In genomic region chr6:94715645-94715940, GRCm38 (mm10) we compare ENCODE assay signal across 27 mouse cellular contexts. TPM values are rescaled to one million over a fixed set of nuclear protein-coding genes. Genes with fewer than 3 reads are reported as not detected.
DNase-seq lines count a peak whose midpoint lies in the region; ATAC-seq and TF ChIP-seq lines count a peak whose summit lies in the region.
"Had no signal": no experiment of that assay in that cellular context is flagged by ENCODE, and none has a peak within 500 bp of the region (broad histone marks: within the 10 kb centered on the region; RNA-seq: fewer than 3 reads in every experiment).

No protein-coding gene starts in this region.

- no peaks in the 10 kb centered on the region for H3K27me3 ChIP-seq in kidney, embryonic 15.5 days
- H3K27me3 ChIP-seq in forebrain, embryonic 11.5 days (ENCODE audit: control insufficient read depth, insufficient read depth, low read length), result no peaks in the 10 kb centered on the region
- no peaks in the 10 kb centered on the region for H3K27me3 ChIP-seq in forebrain, embryonic 16.5 days (replicated peaks; ENCODE audit: control insufficient read depth, insufficient read depth, low read length)
- 0 out of 2 replicates have a peak, but pooled peaks cover 3% of the 10 kb centered on the region for H3K27me3 ChIP-seq in limb, embryonic 12.5 days
- no peaks in the 10 kb centered on the region for H3K27me3 ChIP-seq in cerebellum, adult 2 months (ENCODE audit: control insufficient read depth, insufficient read depth, low read length)
- no peaks in the 10 kb centered on the region for H3K27me3 ChIP-seq in hindbrain, embryonic 12.5 days
- H3K27me3 ChIP-seq: embryonic facial prominence, embryonic 12.5 days; heart, embryonic 15.5 days; hindbrain, embryonic 13.5 days had no signal

- no peak overlapping the region for H3K27ac ChIP-seq in kidney, embryonic 15.5 days
- H3K27ac ChIP-seq in forebrain, embryonic 11.5 days (ENCODE audit: low read depth, low read length), result no peak overlapping the region
- H3K27ac ChIP-seq in forebrain, embryonic 16.5 days (ENCODE audit: low read length), result no peak overlapping the region
- peak overlapping the region; percentile 75 for H3K27ac ChIP-seq in limb, embryonic 12.5 days
- H3K27ac ChIP-seq in cerebellum, adult 2 months (ENCODE audit: insufficient read depth, low read length), result no peak overlapping the region
- no peak overlapping the region for H3K27ac ChIP-seq in hindbrain, embryonic 12.5 days
- H3K27ac ChIP-seq: embryonic facial prominence, embryonic 12.5 days; heart, embryonic 15.5 days; hindbrain, embryonic 13.5 days; liver, embryonic 12.5 days had no signal

- no peak for ATAC-seq in kidney, embryonic 15.5 days (replicated peaks; ENCODE audit: low FRiP score)
- ATAC-seq in forebrain, embryonic 11.5 days (replicated peaks; ENCODE audit: low FRiP score), result 0 out of 2 replicates have a peak, but pooled peaks have one; percentile 32
- ATAC-seq in forebrain, embryonic 16.5 days, result no peak
- ATAC-seq in limb, embryonic 12.5 days (ENCODE audit: insufficient number of reproducible peaks, insufficient read depth, low FRiP score, low TSS enrichment, low read depth), result peak; percentile 70
- no peak for ATAC-seq in hindbrain, embryonic 12.5 days (ENCODE audit: low FRiP score)
- ATAC-seq: intestine, embryonic 16.5 days; liver, embryonic 12.5 days had no signal

- no peak for TF ChIP-seq CTCF in cerebellum, adult 2 months (IDR thresholded peaks at IDR 0.05; ENCODE audit: borderline replicate concordance, insufficient read depth, low read depth, low read length)

- no peak overlapping the region for H3K9ac ChIP-seq in kidney, embryonic 15.5 days
- no peak overlapping the region for H3K9ac ChIP-seq in forebrain, embryonic 11.5 days (ENCODE audit: low read length)
- no peak overlapping the region for H3K9ac ChIP-seq in forebrain, embryonic 16.5 days (replicated peaks; ENCODE audit: low read depth, low read length)
- H3K9ac ChIP-seq in limb, embryonic 12.5 days (replicated peaks), result no peak overlapping the region
- H3K9ac ChIP-seq in hindbrain, embryonic 12.5 days, result no peak overlapping the region
- H3K9ac ChIP-seq: embryonic facial prominence, embryonic 12.5 days; heart, embryonic 15.5 days; hindbrain, embryonic 13.5 days; liver, embryonic 12.5 days; liver, postnatal 0 days had no signal

- H3K4me3 ChIP-seq in kidney, embryonic 15.5 days (replicated peaks), result no peak overlapping the region
- no peak overlapping the region for H3K4me3 ChIP-seq in forebrain, embryonic 11.5 days (ENCODE audit: low read depth, low read length)
- H3K4me3 ChIP-seq in forebrain, embryonic 16.5 days (replicated peaks; ENCODE audit: low read length), result no peak overlapping the region
- H3K4me3 ChIP-seq in limb, embryonic 12.5 days (replicated peaks), result no peak overlapping the region
- no peak overlapping the region for H3K4me3 ChIP-seq in cerebellum, adult 2 months (replicated peaks; ENCODE audit: insufficient read depth, low read depth, low read length)
- no peak overlapping the region for H3K4me3 ChIP-seq in hindbrain, embryonic 12.5 days
- H3K4me3 ChIP-seq: embryonic facial prominence, embryonic 12.5 days; heart, embryonic 15.5 days; hindbrain, embryonic 13.5 days; liver, embryonic 12.5 days; megakaryocyte, embryonic 14.5 days had no signal

- no peak for TF ChIP-seq POLR2A in cerebellum, adult 2 months (IDR thresholded peaks at IDR 0.05; ENCODE audit: borderline replicate concordance, insufficient read depth, low read length)

- H3K9me3 ChIP-seq in kidney, embryonic 15.5 days (replicated peaks), result no peaks in the 10 kb centered on the region
- H3K9me3 ChIP-seq in forebrain, embryonic 11.5 days (ENCODE audit: control insufficient read depth, low read length), result no peaks in the 10 kb centered on the region
- H3K9me3 ChIP-seq in forebrain, embryonic 16.5 days (ENCODE audit: control insufficient read depth, low read length), result no peaks in the 10 kb centered on the region
- H3K9me3 ChIP-seq in limb, embryonic 12.5 days, result no peaks in the 10 kb centered on the region
- no peaks in the 10 kb centered on the region for H3K9me3 ChIP-seq in hindbrain, embryonic 12.5 days (replicated peaks)
- H3K9me3 ChIP-seq: embryonic facial prominence, embryonic 12.5 days; G1E; heart, embryonic 15.5 days; hindbrain, embryonic 13.5 days; liver, embryonic 12.5 days; megakaryocyte, embryonic 14.5 days had no signal

- DNase-seq in kidney, postnatal 36 days, result no peak
- DNase-seq in forebrain, embryonic 11.5 days (ENCODE audit: low spot score), result no peak
- no peak for DNase-seq in thymus, postnatal 4 days
- no peak for DNase-seq in cerebellum, adult 2 months
- DNase-seq: adrenal gland, adult 8-10 months; cerebellum, adult 8-10 months; cerebellum, postnatal 25 days; gastrocnemius, postnatal 10 days; heart, postnatal 36 days; kidney, adult 8-10 months; kidney, postnatal 25 days; left cerebral cortex, postnatal 4 days; liver, postnatal 0 days; lung, postnatal 4 days; midbrain, embryonic 14.5 days; right cerebral cortex, postnatal 4 days had no signal

- peaks cover 26% of the 10 kb centered on the region for H3K4me1 ChIP-seq in kidney, embryonic 15.5 days
- H3K4me1 ChIP-seq in forebrain, embryonic 11.5 days (replicated peaks; ENCODE audit: control insufficient read depth, insufficient read depth, low read length), result peaks cover 3% of the 10 kb centered on the region; the same call in 1 of the 2 replicates
- peaks cover 17% of the 10 kb centered on the region for H3K4me1 ChIP-seq in forebrain, embryonic 16.5 days (replicated peaks; ENCODE audit: control insufficient read depth, insufficient read depth, low read length)
- peaks cover 35% of the 10 kb centered on the region for H3K4me1 ChIP-seq in limb, embryonic 12.5 days (replicated peaks)
- no peaks in the 10 kb centered on the region for H3K4me1 ChIP-seq in cerebellum, adult 2 months (ENCODE audit: control insufficient read depth, insufficient read depth, low read length)
- no peaks in the 10 kb centered on the region for H3K4me1 ChIP-seq in hindbrain, embryonic 12.5 days
- H3K4me1 ChIP-seq: hindbrain, embryonic 13.5 days; liver, embryonic 12.5 days; megakaryocyte, embryonic 14.5 days had no signal

- WGBS in kidney, embryonic 15.5 days, result 7% methylated on average over 4 of the region's 4 CpGs
- 15% methylated on average over 4 of the region's 4 CpGs for WGBS in forebrain, embryonic 11.5 days
- 4% methylated on average over 4 of the region's 4 CpGs for WGBS in forebrain, embryonic 16.5 days
- 4% methylated on average over 4 of the region's 4 CpGs for WGBS in limb, embryonic 12.5 days
- 51% methylated on average over 4 of the region's 4 CpGs for WGBS in cerebellum, adult 2 months
- WGBS in hindbrain, embryonic 12.5 days, result 45% methylated on average over 4 of the region's 4 CpGs

- 0 out of 2 replicates have a peak overlapping the region, but pooled peaks have one; percentile 17 for H3K4me2 ChIP-seq in kidney, embryonic 15.5 days
- H3K4me2 ChIP-seq in forebrain, embryonic 11.5 days (ENCODE audit: low read depth, low read length, severe bottlenecking), result no peak overlapping the region
- peak overlapping the region; percentile 39 for H3K4me2 ChIP-seq in forebrain, embryonic 16.5 days (ENCODE audit: low read length)
- 0 out of 2 replicates have a peak overlapping the region, but pooled peaks have one; percentile 35 for H3K4me2 ChIP-seq in limb, embryonic 12.5 days
- H3K4me2 ChIP-seq in hindbrain, embryonic 12.5 days (replicated peaks), result no peak overlapping the region
- H3K4me2 ChIP-seq: embryonic facial prominence, embryonic 12.5 days; heart, embryonic 15.5 days; hindbrain, embryonic 13.5 days; liver, embryonic 12.5 days had no signal

- H3K36me3 ChIP-seq in kidney, embryonic 15.5 days, result no peaks in the 10 kb centered on the region
- no peaks in the 10 kb centered on the region for H3K36me3 ChIP-seq in forebrain, embryonic 11.5 days (ENCODE audit: control insufficient read depth, insufficient read depth, low read length)
- no peaks in the 10 kb centered on the region for H3K36me3 ChIP-seq in forebrain, embryonic 16.5 days (ENCODE audit: control insufficient read depth, insufficient read depth)
- no peaks in the 10 kb centered on the region for H3K36me3 ChIP-seq in limb, embryonic 12.5 days
- no peaks in the 10 kb centered on the region for H3K36me3 ChIP-seq in hindbrain, embryonic 12.5 days
- H3K36me3 ChIP-seq: embryonic facial prominence, embryonic 12.5 days; G1E; heart, embryonic 15.5 days; hindbrain, embryonic 13.5 days; liver, embryonic 12.5 days had no signal

RNA-seq across cellular contexts. Expression of gene Lrig1, which starts 15.6 kb away (rescaled TPM):
- 7.3 and 8.1 TPM in 2 replicates for polyA plus RNA-seq in kidney, embryonic 15.5 days (2015; fragmentation: Nextera tagmentation; extraction: Ambion mirVana)
- polyA plus RNA-seq in forebrain, embryonic 11.5 days (2014; fragmentation: Nextera tagmentation; extraction: Ambion mirVana), result 21.7 and 25.2 TPM in 2 replicates
- polyA plus RNA-seq in forebrain, embryonic 16.5 days (2015; fragmentation: Nextera tagmentation; extraction: Ambion mirVana), result 7.1 and 8.3 TPM in 2 replicates
- polyA plus RNA-seq in limb, embryonic 12.5 days (2016; fragmentation: Nextera tagmentation; extraction: Ambion mirVana), result 20.5 and 25.0 TPM in 2 replicates
- 84.5 and 86.2 TPM in 2 replicates for polyA plus RNA-seq in cerebellum, adult 2 months (2012; rRNA removed)
- polyA plus RNA-seq in hindbrain, embryonic 12.5 days (2016; fragmentation: Nextera tagmentation; extraction: Ambion mirVana), result 23.9 and 24.3 TPM in 2 replicates

Comparison
In these comparisons a context has a peak if more than half of its experiments do, and no peak if none do; other contexts are left out.
1. ATAC-seq: peak in forebrain, embryonic 11.5 days (single experiment) and limb, embryonic 12.5 days (single experiment); none in kidney, embryonic 15.5 days (single experiment), forebrain, embryonic 16.5 days (single experiment) and hindbrain, embryonic 12.5 days (single experiment).
2. H3K4me2 ChIP-seq: peak in kidney, embryonic 15.5 days (single experiment), forebrain, embryonic 16.5 days (single experiment) and limb, embryonic 12.5 days (single experiment); none in forebrain, embryonic 11.5 days (single experiment) and hindbrain, embryonic 12.5 days (single experiment).